In the genomic region with DNA sequence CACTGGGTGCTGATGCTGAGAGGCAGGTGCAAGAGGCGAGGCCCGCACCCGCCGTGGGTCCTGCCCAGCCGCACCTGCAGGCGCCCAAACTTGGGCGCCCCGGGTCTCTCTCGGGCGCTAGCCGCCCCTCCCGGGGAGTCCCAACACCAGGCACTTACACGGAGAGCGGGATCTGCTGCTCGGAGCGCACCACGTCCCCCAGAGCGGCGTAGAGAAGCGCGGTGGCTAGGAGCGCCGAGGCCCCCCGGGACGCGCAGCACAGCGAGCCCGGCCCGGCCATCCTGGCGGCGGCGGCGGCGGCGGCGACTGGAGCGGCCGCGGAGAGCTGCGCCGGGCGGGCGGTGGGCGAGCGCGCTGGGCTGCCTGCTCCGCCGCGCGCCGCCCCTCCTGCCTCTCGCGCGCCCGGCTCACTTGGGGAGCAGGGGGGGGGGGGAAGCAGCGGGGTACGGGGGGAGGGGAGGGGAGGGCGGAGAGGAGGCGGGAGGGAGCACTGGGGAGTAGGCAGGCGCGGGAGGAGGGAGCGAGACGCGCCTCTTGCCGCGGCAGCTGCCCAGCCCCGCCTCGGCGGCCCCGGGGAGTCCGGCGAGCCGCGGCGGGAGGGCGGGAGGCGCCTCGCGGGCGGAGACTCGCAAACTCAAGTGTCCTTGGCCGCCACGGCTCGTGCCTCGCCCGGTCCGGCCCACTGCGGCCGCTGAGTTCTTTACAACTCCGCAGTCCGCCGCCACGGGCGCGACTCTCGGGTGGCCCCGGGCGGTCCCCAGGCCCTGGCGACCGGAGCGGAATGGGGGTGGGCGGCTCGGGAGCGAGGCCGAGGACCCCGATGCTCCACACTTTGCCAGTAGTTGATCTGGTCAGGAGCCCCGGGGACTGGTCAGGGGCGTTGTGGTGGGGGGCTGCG, we compare ENCODE assay signal across 8 mouse cellular contexts. TPM values are rescaled to one million over a fixed set of nuclear protein-coding genes. Genes with fewer than 3 reads are reported as not detected.
DNase-seq lines count a peak whose midpoint lies in the region; ATAC-seq and TF ChIP-seq lines count a peak whose summit lies in the region.

Gene Cacna2d3 (minus strand): TSS at position 377 of the 898 bp plus-strand sequence.

- 0 out of 2 replicates have a peak, but pooled peaks cover 5% of the 10 kb centered on the region for H3K4me1 ChIP-seq in hindbrain, embryonic 14.5 days (replicated peaks; ENCODE audit: control insufficient read depth, insufficient read depth, low read length)
- 0 out of 2 replicates have a peak, but pooled peaks cover 4% of the 10 kb centered on the region for H3K4me1 ChIP-seq in lung, postnatal 0 days (ENCODE audit: insufficient read depth, low read depth, low read length)

- peak within 1 kb of the TSS; percentile 88 for H3K9ac ChIP-seq in hindbrain, embryonic 14.5 days
- H3K9ac ChIP-seq in lung, postnatal 0 days (replicated peaks; ENCODE audit: low read depth): no peak within 1 kb of the TSS

- peak; percentile 55 for ATAC-seq in Patski
- ATAC-seq in hindbrain, embryonic 14.5 days (ENCODE audit: low FRiP score): peak; percentile 81
- ATAC-seq in lung, postnatal 0 days: peak; percentile 83
- ATAC-seq in megakaryocyte-erythroid progenitor cell, adult 5-6 weeks (replicated peaks; ENCODE audit: low FRiP score, low TSS enrichment, poor library complexity, severe bottlenecking): no peak

- H3K27me3 ChIP-seq in Patski: peaks cover 25% of the 10 kb centered on the region
- H3K27me3 ChIP-seq in hindbrain, embryonic 14.5 days (ENCODE audit: control insufficient read depth, insufficient read depth, low read length): peaks cover 42% of the 10 kb centered on the region
- H3K27me3 ChIP-seq in lung, postnatal 0 days (replicated peaks; ENCODE audit: insufficient read depth, low read length): peaks cover 39% of the 10 kb centered on the region

- WGBS in hindbrain, embryonic 14.5 days: under 1% methylated on average over 69 of the region's 109 CpGs
- WGBS in lung, postnatal 0 days: 2% methylated on average over 55 of the region's 109 CpGs

- TF ChIP-seq CTCF in Patski (IDR thresholded peaks at IDR 0.05): no peak
- no peak for TF ChIP-seq CTCF in lung, postnatal 0 days (IDR thresholded peaks at IDR 0.05)

- TF ChIP-seq EP300 in lung, postnatal 0 days (IDR thresholded peaks at IDR 0.05): no peak

- H3K4me2 ChIP-seq in hindbrain, embryonic 14.5 days (replicated peaks): peak within 1 kb of the TSS; percentile 100
- H3K4me2 ChIP-seq in lung, postnatal 0 days (replicated peaks; ENCODE audit: low read depth, low read length): peak within 1 kb of the TSS; percentile 92

- CTCF ChIA-PET in Patski (lab: Charles Lee): no interaction called here

- peak within 1 kb of the TSS; percentile 89 for H3K27ac ChIP-seq in hindbrain, embryonic 14.5 days
- H3K27ac ChIP-seq in lung, postnatal 0 days (ENCODE audit: low read length): no peak within 1 kb of the TSS

- peak within 1 kb of the TSS; percentile 83 for H3K4me3 ChIP-seq in hindbrain, embryonic 14.5 days (replicated peaks; ENCODE audit: low read length)
- H3K4me3 ChIP-seq in lung, postnatal 0 days (ENCODE audit: low read depth, low read length): peak within 1 kb of the TSS; percentile 48

- in situ Hi-C loops in Patski (cut with MboI; ENCODE audit: low pct_unique_long_range_greater_than_20kb): loop anchor here (25.0 kb wide), 1 partner anchor 216 kb away; no protein-coding TSS in a partner anchor

- H3K9me3 ChIP-seq in hindbrain, embryonic 14.5 days (ENCODE audit: control insufficient read depth, low read length): no peaks in the 10 kb centered on the region
- H3K9me3 ChIP-seq in lung, postnatal 0 days (ENCODE audit: low read length): no peaks in the 10 kb centered on the region

- POLR2A ChIA-PET in Patski (lab: Charles Lee): no interaction called here

- no peak for DNase-seq in Patski (ENCODE audit: low read depth, low spot score)
- DNase-seq in cerebellum, postnatal 10 days: peak; percentile 72 to 76
- DNase-seq in frontal cortex, postnatal 36 days (ENCODE audit: low spot score in 2 of 2): peak; percentile 51 to 52
- peak; percentile 69 for DNase-seq in hindbrain, embryonic 14.5 days (ENCODE audit: low spot score)
- peak; percentile 60 to 64 for DNase-seq in layer of hippocampus, postnatal 36 days
- DNase-seq in lung, postnatal 0 days (ENCODE audit: low spot score): peak; percentile 64
- peak; percentile 48 to 52 for DNase-seq in right cerebral cortex, adult 2 months (ENCODE audit: low spot score in 2 of 2)

- H3K36me3 ChIP-seq in hindbrain, embryonic 14.5 days (replicated peaks; ENCODE audit: control insufficient read depth, insufficient read depth): no peaks in the 10 kb centered on the region
- no peaks in the 10 kb centered on the region for H3K36me3 ChIP-seq in lung, postnatal 0 days (ENCODE audit: insufficient read depth, low read length)

RNA-seq across cellular contexts. Expression of gene Cacna2d3, which starts in this region (rescaled TPM):
- 0.06 TPM for polyA plus RNA-seq in Patski (2021)
- 61.5 and 61.6 TPM in 2 replicates for polyA plus RNA-seq in hindbrain, embryonic 14.5 days (2014; fragmentation: Nextera tagmentation; extraction: Ambion mirVana)
- 100 to 1,000 TPM; 103 to 108 TPM for total RNA-seq in layer of hippocampus, postnatal 36 days (2021)
- 0.50 and 0.90 TPM in 2 replicates for polyA plus RNA-seq in lung, postnatal 0 days (2015; fragmentation: Nextera tagmentation; extraction: Ambion mirVana)
- not detected in 2 replicates for total RNA-seq in megakaryocyte-erythroid progenitor cell, adult 5-6 weeks (2014; fragmentation: Nextera tagmentation)
- not detected in 2 replicates for total RNA-seq in megakaryocyte-erythroid progenitor cell, adult 5-6 weeks (2017)

Comparison
In these comparisons a context has a peak if more than half of its experiments do, and no peak if none do; other contexts are left out.
1. RNA of gene Cacna2d3 (total RNA-seq): 103 to 108 TPM in layer of hippocampus, postnatal 36 days; not detected in megakaryocyte-erythroid progenitor cell, adult 5-6 weeks; every median in the first group is over 100 times any median in the second.
2. RNA of gene Cacna2d3 (polyA plus RNA-seq): 61.5 to 61.6 TPM in hindbrain, embryonic 14.5 days; 0.50 to 0.90 TPM in lung, postnatal 0 days and 0.06 TPM in Patski (single experiment); every median in the first group is over 10 times any median in the second.
3. Peak in ATAC-seq in Patski; RNA of the gene not detected or under 1 TPM.
4. Peak in DNase-seq, ATAC-seq, H3K4me3 ChIP-seq and H3K4me2 ChIP-seq in lung, postnatal 0 days; RNA of the gene not detected or under 1 TPM.